Mouse (Mus musculus) yolk sac, embryonic 10.5 days (tissue): ENCODE results near the gene Acad12.

Experiments
- DNase-seq: peaks from one replicate; pipeline ENCODE4 v3.0.0-alpha.2; 2017; ENCODE audit warnings: low spot score

Acad12 gene

GRCm38 (mm10) chr5:121583765-121584501 lies 34.8 kb downstream of the Acad12 start:
- DNase-seq = peak; percentile 88

- DNase-seq = no peak
Observed at GRCm38 (mm10) chr5:121581945-121582344, 36.8 kb downstream of the Acad12 start.

- no peak for DNase-seq
Observed at GRCm38 (mm10) chr5:121576927-121577488, 41.7 kb downstream of the Acad12 start.

- no peak for DNase-seq
Observed at GRCm38 (mm10) chr5:121575867-121576266, 42.9 kb downstream of the Acad12 start.

GRCm38 (mm10) chr5:121574145-121574544 lies 44.6 kb downstream of the Acad12 start:
- DNase-seq = no peak

GRCm38 (mm10) chr5:121570787-121571186 lies 48.0 kb downstream of the Acad12 start:
- no peak for DNase-seq

GRCm38 (mm10) chr5:121569881-121570420 lies 48.8 kb downstream of the Acad12 start:
- no peak for DNase-seq

GRCm38 (mm10) chr5:121566035-121566681 lies 52.6 kb downstream of the Acad12 start:
- peak; percentile 75 for DNase-seq

GRCm38 (mm10) chr5:121564468-121564895 lies 54.3 kb downstream of the Acad12 start:
- DNase-seq = peak; percentile 83

GRCm38 (mm10) chr5:121562436-121562835 lies 56.3 kb downstream of the Acad12 start:
- DNase-seq = no peak

- DNase-seq = no peak
Observed at GRCm38 (mm10) chr5:121549196-121549595, 69.5 kb downstream of the Acad12 start.

GRCm38 (mm10) chr5:121547084-121547483 lies 71.7 kb downstream of the Acad12 start:
- no peak for DNase-seq
